Mouse (Mus musculus): ENCODE results near the gene Gm27235.
"Not testable (repeated sequence)": the region's sequence is repeated elsewhere in the genome, so short reads cannot be mapped to it uniquely, and the experiment has no call there.

Gm27235 gene

DNA sequence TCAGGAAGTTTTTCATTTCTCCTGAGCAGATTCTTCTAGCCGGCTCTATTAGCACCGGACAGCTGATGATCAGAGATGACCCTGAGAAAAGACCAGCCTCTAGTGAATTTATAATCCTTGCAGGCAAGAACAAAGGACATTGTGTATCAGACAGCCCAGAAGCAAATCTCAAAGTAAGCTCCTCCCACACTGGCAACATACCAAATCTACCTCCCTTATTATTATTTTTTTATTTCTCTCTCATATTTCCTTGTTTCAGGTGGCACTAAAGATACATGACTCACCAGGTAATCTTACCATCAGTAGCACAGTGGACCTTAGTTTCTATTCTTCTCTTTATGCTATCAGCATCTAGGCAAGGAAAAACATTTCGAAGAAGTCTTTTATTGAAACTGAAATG is at the start of gene Gm27235, which contains the start of gene D730048I06Rik:
TSS of gene Gm27235 (minus strand) at position 101 of the 400 bp plus-strand sequence.
TSS of gene D730048I06Rik (minus strand) at position 112 of the 400 bp plus-strand sequence.
- no peak for DNase-seq

DNA sequence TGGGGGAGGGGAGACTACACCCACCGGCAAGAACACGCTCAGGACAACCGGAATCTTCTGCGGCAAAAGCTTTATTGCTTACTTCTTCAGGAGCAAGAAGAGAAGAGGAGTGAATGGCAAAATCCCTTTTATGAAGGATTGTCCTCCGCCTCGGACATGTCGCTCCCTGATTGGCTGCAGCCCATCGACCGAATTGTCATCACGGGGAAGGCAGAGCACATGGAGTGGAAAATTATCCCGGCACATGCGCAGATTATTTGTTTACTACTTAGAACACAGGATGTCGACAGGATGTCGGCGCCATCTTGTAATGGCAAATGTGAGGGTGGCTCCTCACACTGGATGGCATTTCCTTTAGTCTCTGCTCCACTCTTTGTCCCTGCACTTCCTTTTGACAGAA is 28.0 kb upstream of the Gm27235 start:
- DNase-seq, result not testable (repeated sequence)

DNA sequence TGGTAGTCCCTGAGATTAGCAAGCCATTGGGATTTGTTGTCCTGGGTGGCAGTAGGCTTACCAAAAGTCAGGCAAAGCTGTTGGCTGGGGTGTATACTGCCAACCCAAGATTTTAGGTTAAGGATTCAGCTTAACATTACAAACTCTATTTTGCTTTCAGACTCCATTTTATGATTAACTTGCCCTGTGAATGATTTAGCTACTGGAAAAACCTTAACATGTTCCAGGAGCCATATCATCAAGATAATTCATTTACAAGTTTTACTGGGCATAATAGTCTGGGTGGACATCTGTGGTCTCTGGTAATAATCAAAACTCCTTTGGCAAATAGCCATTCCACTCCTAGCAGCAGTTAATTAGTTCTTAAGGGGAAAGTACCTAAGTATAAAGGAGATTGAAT is 8.2 kb upstream of the Gm27235 start:
- DNase-seq, result no peak

- no peak for DNase-seq
These were observed 11.9 kb downstream of the Gm27235 start, which contains the start of gene Gm17727 for GRCm38 (mm10) chr9:35778009-35778408. Gene Gm17727, minus strand, starts transcription at chr9:35778109.

GRCm38 (mm10) chr9:35756843-35757242 is 33.1 kb downstream of the Gm27235 start:
- no peak for DNase-seq

GRCm38 (mm10) chr9:35740749-35741148 is 49.2 kb downstream of the Gm27235 start, which contains the start of gene Gm17677:
Gene Gm17677, plus strand, starts transcription at chr9:35741049.
- no peak for DNase-seq

All from thymus, postnatal 25 days (tissue).